Mouse (Mus musculus): Measurements from ENCODE around the gene Ank2. TPM values are rescaled to one million over a fixed set of nuclear protein-coding genes. Genes with fewer than 3 reads are reported as not detected.
"Not testable (repeated sequence)": the region's sequence is repeated elsewhere in the genome, so short reads cannot be mapped to it uniquely, and the experiment has no call there.

Gene Ank2
- polyA plus RNA-seq, 1 experiment from 2014 or later, result 159 TPM

DNA sequence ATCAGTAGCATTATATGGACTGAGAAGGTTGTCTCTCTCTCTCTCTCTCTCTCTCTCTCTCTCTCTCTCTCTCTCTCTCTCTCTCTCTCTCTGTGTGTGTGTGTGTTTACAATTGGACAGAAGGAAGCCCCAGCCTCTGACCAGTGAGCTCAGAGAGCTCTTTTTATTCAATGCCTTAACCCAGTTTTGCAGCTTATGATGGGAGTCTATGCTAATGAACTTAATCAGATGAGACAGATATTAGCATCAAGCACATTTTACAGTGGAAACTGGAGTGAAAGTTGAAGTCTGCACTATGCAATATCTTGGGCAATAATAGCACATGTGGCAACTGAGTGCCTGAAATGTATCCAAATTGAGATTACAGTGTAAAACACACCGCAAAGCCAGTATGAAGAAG, 16.1 kb upstream of the Ank2 start:
- WGBS, result 62% methylated on average over 1 of the region's 1 CpGs
- H3K4me2 ChIP-seq (replicated peaks), result no peak overlapping the region
- no peak overlapping the region for H3K27ac ChIP-seq (replicated peaks)
- H3K27me3 ChIP-seq, result no peaks in the 10 kb centered on the region
- ATAC-seq (replicated peaks), result no peak
- H3K9ac ChIP-seq (replicated peaks), result no peak overlapping the region
- H3K4me1 ChIP-seq, result no peaks in the 10 kb centered on the region
- H3K9me3 ChIP-seq, result no peaks in the 10 kb centered on the region
- no peaks in the 10 kb centered on the region for H3K36me3 ChIP-seq
- H3K4me3 ChIP-seq, result no peak overlapping the region

DNA sequence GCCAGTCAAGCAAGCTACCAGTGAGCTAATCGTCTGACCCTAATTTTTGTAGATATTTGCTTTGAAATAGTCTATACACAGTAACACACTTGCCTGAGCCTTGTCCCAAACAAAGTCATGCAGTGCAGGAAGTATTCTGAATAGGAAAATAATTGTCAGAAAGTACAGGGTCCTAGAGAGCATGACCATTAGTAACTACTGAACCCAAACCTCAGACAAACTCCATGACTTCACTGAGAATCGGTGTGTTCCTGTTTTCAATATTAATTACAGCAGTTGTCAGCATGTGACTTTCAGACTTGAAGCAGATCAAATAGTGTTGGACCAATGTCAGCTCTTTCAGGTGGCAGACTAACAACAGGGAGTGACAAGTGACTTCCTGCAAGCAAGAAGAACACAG, 14.5 kb upstream of the Ank2 start:
- no peak overlapping the region for H3K27ac ChIP-seq (replicated peaks)
- H3K4me3 ChIP-seq, result no peak overlapping the region
- H3K4me2 ChIP-seq (replicated peaks), result no peak overlapping the region
- WGBS, result 84% methylated on average over 2 of the region's 2 CpGs
- H3K27me3 ChIP-seq, result no peaks in the 10 kb centered on the region
- no peaks in the 10 kb centered on the region for H3K9me3 ChIP-seq
- H3K4me1 ChIP-seq, result no peaks in the 10 kb centered on the region
- no peak overlapping the region for H3K9ac ChIP-seq (replicated peaks)
- no peak for ATAC-seq (replicated peaks)
- no peaks in the 10 kb centered on the region for H3K36me3 ChIP-seq

DNA sequence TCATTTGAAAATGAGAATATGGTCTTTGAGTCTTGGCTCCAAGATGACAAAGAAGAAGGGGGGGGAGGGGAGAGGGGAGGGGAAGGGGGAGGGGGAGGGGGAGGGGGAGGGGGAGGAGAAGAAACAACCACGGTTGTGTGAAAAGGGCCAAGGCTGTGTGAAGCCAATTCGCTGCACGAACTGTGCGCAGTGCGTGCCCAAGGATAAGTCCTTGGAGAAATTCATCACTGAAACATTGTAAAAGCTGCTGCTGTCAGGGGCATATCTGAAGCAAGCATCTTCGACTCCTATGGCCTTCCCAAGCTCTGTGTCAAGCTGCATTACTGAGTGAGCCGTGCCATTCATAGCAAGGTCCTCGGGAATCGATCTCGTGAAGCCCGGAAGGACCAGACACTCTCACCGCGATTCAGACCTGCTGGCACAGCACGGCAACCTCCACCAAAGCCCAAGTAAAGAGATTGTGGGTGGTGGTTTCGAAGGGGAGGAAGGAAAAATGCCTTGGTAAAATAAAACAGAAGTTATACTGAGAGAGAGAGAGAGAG, 13.7 kb upstream of the Ank2 start:
- Histone ChIP-seq H3K27ac (replicated peaks) (no peak overlapping the region), H3K4me3 (no peak overlapping the region), H3K27me3 (no peaks in the 10 kb centered on the region), H3K9ac (replicated peaks) (no peak overlapping the region), H3K4me1 (peaks cover 8% of the 10 kb centered on the region; the same call in 1 of the 2 replicates), H3K4me2 (replicated peaks) (no peak overlapping the region), H3K36me3 (no peaks in the 10 kb centered on the region), H3K9me3 (no peaks in the 10 kb centered on the region)
- WGBS, result 69% methylated on average over 15 of the region's 15 CpGs
- no peak for ATAC-seq (replicated peaks)

DNA sequence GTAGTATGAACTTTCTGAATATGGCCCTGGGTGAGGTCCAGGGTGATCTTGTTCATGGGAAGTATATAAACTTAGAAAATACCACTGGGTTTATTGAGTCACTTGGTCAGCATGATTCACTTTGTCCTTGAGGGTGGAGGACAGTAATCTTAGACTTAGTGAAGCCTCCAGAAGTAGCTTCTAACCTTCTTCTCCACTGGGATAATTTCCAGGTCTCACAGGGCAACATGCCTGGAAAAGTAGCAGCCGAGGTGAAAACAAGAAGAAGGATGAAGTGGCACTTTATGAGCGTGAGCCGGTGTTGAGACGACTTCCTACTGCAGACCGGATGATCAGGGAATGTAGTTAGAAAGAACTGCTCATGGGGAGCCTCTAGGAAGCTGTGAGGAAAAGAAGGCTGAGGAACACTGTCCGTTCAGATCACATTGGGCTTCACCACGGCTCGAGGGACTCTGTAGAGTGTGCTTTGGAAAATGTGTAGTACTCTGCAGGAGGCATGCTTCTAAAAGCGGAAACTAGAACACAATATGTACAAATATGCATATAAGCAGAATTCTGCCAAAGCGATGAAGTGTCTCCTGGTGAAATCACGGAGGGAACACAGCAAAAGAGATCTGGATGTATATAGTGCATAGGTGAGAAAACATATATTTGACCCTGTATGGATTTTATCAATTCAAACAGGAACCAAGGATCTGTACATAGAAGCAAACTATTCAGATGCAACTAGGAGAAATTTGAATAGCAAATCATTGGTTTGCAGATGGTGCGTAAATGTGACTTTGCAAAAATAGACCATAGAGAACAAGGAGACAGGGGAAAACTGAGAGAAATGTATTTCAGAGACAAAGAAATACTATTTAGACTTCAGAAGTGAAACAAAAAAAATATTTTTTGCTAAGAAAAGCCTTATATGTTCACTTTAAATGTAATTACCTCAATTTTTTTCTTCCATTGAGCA, 12.9 kb upstream of the Ank2 start:
- no peaks in the 10 kb centered on the region for H3K9me3 ChIP-seq
- no peak overlapping the region for H3K9ac ChIP-seq (replicated peaks)
- no peak overlapping the region for H3K4me3 ChIP-seq
- H3K27me3 ChIP-seq, result no peaks in the 10 kb centered on the region
- H3K4me2 ChIP-seq (replicated peaks), result no peak overlapping the region
- WGBS, result 84% methylated on average over 12 of the region's 12 CpGs
- H3K36me3 ChIP-seq, result no peaks in the 10 kb centered on the region
- no peak overlapping the region for H3K27ac ChIP-seq (replicated peaks)
- peaks cover 9% of the 10 kb centered on the region; the same call in 1 of the 2 replicates for H3K4me1 ChIP-seq
- no peak for ATAC-seq (replicated peaks)

DNA sequence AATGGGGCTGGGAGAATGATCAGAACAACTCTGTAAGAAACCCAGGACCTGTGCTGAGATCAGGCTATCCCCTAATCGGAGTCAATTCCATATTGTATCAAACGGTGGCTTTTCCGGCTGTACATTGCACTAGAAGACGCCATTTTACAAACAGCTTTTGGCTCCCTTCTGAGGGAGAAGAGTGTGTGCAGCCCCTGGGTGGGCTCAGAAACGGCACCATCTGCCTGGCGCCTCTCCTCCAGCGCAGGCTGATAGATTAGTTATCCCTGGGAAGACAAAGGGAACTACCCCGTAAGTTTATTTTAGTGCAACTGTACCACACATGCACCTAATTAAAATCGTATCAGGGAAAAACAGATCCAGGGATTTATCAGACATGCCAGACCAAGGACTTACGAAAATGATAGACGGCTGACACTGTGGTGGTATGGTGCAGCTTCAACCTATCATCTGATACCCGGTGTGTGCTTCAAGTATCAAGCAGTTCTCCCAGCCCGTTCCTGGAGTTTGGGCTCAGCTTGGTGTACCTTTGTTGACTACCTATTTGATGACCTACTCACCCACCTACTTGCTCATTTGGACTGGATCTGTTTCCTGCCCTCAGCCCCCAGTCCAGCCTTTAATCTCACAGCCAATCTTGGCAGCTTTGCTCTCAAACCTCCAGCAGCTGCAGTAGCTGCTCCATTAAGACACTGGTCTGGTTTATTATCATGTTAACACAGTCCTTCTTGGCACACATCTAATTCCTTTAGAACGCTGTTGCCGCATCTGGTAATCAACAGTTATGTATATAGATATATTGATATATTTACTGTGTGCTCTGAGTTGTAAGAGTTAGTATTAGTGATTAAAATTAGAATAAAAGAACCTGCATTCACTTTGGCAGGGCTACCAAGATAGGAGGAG, 9.0 kb upstream of the Ank2 start:
- ATAC-seq (replicated peaks), result peak; percentile 46; the same call in 1 of the 2 replicates

DNA sequence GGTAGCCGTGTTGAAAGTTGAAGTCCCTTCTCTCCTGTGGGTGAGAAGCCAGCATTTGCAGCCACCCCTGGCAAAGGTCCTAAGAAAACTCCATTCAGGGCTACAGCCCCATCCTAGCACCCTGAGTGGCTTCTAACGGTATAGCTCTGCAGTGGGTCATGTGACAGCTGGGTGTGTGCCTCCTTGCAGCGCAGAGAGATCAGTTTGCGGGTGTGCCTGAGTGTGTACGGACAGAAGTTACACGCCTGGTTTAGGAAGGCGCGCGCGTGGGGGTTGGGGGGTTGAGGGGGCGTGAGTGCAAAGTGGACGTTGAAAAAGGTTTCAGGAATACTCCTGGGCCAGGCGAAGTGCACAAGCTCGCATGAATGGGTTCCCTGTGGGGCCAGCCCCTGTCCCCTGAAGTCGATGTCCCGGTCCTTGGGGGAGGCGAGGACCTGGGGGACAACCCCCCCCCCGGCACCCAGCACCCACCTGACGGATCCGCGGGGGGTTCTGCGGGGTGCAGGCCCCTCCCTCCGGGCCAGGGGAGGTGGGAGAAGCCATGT, 881 bp downstream of the Ank2 start:
- ATAC-seq (replicated peaks), result peak; percentile 84
- Histone ChIP-seq H3K27me3 (peaks cover 3% of the 10 kb centered on the region; the same call in 1 of the 2 replicates), H3K9me3 (no peaks in the 10 kb centered on the region), H3K4me2 (replicated peaks) (peak overlapping the region; percentile 88), H3K4me3 (peak overlapping the region; percentile 59), H3K36me3 (no peaks in the 10 kb centered on the region), H3K27ac (replicated peaks) (peak overlapping the region; percentile 73; the same call in 1 of the 2 replicates), H3K9ac (replicated peaks) (peak overlapping the region; percentile 82), H3K4me1 (peaks cover 17% of the 10 kb centered on the region)
- under 1% methylated on average over 23 of the region's 23 CpGs for WGBS

More for the DNA sequence above, 9.0 kb upstream of the Ank2 start:
- Histone ChIP-seq H3K9ac (replicated peaks) (no peak overlapping the region), H3K4me2 (replicated peaks) (no peak overlapping the region), H3K36me3 (no peaks in the 10 kb centered on the region), H3K9me3 (no peaks in the 10 kb centered on the region), H3K27ac (replicated peaks) (0 out of 2 replicates have a peak overlapping the region, but pooled peaks have one; percentile 19), H3K4me3 (no peak overlapping the region), H3K27me3 (no peaks in the 10 kb centered on the region), H3K4me1 (peaks cover 9% of the 10 kb centered on the region; the same call in 1 of the 2 replicates)
- 58% methylated on average over 15 of the region's 15 CpGs for WGBS

DNA sequence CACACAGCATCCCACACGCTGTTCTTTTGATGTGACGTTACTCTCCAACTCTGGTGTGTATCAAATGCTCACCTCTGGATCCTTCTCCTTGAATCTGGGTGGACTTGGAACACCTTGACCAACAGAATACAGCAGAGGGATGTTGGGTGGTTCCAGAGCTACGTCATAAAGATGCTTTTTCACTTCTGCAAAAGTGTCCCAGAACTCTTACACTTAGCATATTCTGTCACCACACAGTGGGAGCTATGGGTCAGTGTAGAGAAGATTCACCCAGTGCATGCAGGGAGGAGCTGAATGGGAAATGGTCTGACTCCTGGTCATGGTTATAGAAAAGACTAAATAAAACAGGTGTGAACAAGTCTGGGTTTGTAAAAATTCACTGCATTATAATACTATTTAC, 6.5 kb downstream of the Ank2 start:
- no peak overlapping the region for H3K4me3 ChIP-seq
- H3K36me3 ChIP-seq, result no peaks in the 10 kb centered on the region
- peaks cover 2% of the 10 kb centered on the region for H3K4me1 ChIP-seq
- WGBS, result 88% methylated on average over 3 of the region's 3 CpGs
- H3K27me3 ChIP-seq, result no peaks in the 10 kb centered on the region
- no peak for ATAC-seq (replicated peaks)
- H3K9ac ChIP-seq (replicated peaks), result no peak overlapping the region
- H3K4me2 ChIP-seq (replicated peaks), result no peak overlapping the region
- H3K27ac ChIP-seq (replicated peaks), result no peak overlapping the region
- H3K9me3 ChIP-seq, result no peaks in the 10 kb centered on the region

DNA sequence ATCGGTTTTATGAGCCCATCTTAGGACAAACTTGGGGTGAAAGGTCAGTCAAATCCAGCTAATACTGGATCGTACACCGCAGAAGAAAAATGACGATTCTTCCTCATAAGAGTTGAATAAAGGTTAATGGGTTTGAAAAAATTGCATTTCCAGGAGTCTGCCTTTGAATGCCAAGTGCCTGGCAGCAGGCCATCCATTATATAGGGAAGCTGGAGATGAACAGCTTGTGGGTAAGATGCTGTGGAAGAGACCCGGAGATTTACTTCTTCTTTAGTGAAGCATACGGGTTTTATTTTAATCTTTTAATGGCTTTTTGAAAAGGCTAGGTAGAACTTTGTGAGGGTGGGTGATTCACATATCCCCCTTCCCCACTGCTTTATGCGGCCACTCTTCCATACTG, 11.8 kb downstream of the Ank2 start:
- Histone ChIP-seq H3K27ac (replicated peaks) (peak overlapping the region; percentile 33; the same call in 1 of the 2 replicates), H3K36me3 (no peaks in the 10 kb centered on the region), H3K9ac (replicated peaks) (no peak overlapping the region), H3K9me3 (no peaks in the 10 kb centered on the region), H3K4me2 (replicated peaks) (no peak overlapping the region), H3K4me1 (peaks cover 9% of the 10 kb centered on the region), H3K27me3 (no peaks in the 10 kb centered on the region), H3K4me3 (no peak overlapping the region)
- ATAC-seq (replicated peaks), result 0 out of 2 replicates have a peak, but pooled peaks have one; percentile 23
- 41% methylated on average over 7 of the region's 7 CpGs for WGBS

DNA sequence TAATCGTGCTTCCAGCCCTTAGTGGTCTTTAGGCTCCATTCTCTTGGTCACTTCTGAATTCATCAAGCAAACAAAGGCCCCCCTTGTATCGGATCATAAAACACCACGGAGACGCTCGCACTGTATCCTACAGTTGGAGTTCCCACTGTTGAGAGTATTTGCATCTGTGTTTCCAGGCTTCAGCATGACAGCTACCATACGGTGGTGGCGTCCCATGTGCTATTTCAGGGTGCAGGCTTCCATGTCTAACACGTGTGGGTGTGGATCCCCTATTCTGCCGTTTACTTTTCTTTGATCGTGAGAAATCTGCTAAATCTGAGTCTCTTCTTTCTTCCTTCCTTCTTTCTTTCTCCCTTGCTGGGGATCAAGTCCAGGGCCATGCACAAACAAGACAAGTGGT, 14.0 kb downstream of the Ank2 start:
- no peak for ATAC-seq (replicated peaks)
- Histone ChIP-seq H3K27ac (replicated peaks) (no peak overlapping the region), H3K9me3 (no peaks in the 10 kb centered on the region), H3K9ac (replicated peaks) (no peak overlapping the region), H3K27me3 (no peaks in the 10 kb centered on the region), H3K4me3 (no peak overlapping the region), H3K4me2 (replicated peaks) (no peak overlapping the region), H3K36me3 (no peaks in the 10 kb centered on the region), H3K4me1 (peaks cover 9% of the 10 kb centered on the region)
- WGBS, result 40% methylated on average over 10 of the region's 10 CpGs

DNA sequence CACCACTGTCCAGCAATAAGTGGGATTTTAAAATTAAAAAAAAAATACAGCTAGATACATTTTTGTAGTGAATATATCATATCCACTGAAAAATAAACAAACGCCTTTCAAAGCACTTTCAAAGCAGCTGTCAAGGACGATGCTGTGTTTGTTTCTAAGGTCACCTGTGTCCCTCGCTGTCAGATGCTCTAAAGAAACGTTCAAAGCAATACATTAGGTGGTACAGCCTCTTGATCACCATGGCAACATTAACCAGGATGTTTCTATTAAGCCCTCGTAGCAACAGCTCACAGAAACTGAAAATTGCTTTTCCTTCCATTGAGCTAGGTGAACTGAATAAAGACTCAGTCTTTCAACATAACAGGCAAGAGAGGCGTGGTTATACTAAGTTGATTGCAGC, 17.5 kb downstream of the Ank2 start:
- H3K4me3 ChIP-seq, result no peak overlapping the region
- H3K4me2 ChIP-seq (replicated peaks), result no peak overlapping the region
- no peaks in the 10 kb centered on the region for H3K36me3 ChIP-seq
- no peak overlapping the region for H3K9ac ChIP-seq (replicated peaks)
- no peaks in the 10 kb centered on the region for H3K9me3 ChIP-seq
- WGBS, result 37% methylated on average over 6 of the region's 6 CpGs
- no peaks in the 10 kb centered on the region for H3K4me1 ChIP-seq
- H3K27ac ChIP-seq (replicated peaks), result no peak overlapping the region
- no peaks in the 10 kb centered on the region for H3K27me3 ChIP-seq
- ATAC-seq (replicated peaks), result no peak

DNA sequence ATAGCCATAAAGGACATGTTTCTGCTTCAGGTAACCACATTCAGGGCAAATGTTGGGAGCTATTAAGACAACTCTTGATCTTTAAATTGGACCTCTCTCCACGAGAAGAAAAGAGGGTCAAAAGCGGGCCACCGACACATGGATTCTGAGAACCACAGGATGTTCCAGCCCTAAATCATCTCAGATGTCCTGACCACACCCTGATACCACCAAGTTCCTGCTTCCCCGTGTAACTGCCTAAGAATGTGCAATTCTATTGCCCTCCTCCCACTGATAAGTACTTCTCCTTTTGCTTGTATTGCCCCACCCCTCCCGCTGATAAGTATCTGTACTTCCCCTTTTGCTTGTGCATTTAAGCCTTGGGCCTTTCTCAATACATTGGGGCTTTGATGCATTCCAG, 18.8 kb downstream of the Ank2 start:
- H3K36me3 ChIP-seq; H3K27me3 ChIP-seq; H3K4me2 ChIP-seq (replicated peaks); H3K4me3 ChIP-seq; H3K9me3 ChIP-seq; H3K4me1 ChIP-seq; ATAC-seq (replicated peaks); H3K9ac ChIP-seq (replicated peaks); H3K27ac ChIP-seq (replicated peaks): not testable (repeated sequence)
- 87% methylated on average over 5 of the region's 5 CpGs for WGBS

Data from forebrain, embryonic 15.5 days (tissue).